Mouse (Mus musculus) retina, postnatal 1 day (tissue): Measurements from ENCODE around the gene Psmc6.

Experiments used
- DNase-seq: peaks from one replicate; pipeline ENCODE4 v3.0.0-alpha.2; 2012

Gene Psmc6

DNA sequence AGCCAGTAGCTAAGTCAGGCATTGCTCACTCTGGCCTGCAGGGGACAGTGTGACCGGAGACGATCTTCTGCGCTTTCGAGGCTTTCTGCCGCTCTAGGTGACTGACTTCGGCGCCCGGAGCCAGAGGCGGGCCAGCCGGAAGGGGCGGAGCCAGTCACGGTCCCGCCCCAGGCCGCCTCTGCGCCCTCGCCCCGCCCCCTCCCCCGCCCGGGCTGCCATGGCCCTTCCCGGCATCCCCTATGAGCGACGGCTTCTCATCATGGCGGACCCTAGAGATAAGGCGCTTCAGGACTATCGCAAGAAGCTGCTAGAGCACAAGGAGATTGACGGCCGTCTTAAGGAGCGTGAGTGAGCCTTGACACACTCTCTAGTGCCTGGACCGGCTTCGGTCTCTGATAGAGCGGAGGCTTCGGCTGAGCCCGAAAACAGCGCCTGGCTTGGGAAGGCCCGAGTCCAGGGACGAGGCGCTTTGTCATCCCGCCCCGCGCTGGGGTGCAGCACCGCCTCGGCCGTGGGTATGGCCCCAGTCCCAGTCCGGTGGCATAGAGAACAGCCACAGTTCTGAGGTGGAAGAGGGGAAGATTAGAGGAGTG lies at the start of gene Psmc6:
Gene Psmc6, plus strand, starts transcription at position 200 of the 593 bp plus-strand sequence.
- peak; percentile 97 for DNase-seq

DNA sequence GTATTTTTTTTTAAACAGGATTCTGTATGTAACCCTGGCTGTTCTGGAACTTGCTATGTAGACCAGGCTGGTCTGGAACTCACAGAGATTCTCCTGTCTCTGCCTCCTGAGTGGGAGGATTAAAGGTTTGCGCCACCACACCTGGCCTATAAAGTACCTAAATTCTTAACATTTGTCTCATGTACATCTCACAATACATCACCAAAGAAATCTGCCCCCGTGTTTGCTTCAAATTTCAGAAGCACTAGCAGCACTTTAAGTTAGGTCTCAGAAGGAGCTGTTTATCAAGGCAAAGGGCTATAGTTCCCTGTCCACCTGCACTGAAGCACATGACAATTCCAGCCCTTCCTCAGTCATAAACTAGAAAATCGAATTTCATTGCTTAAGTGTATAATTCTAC lies 47.5 kb upstream of the Psmc6 start:
- DNase-seq, result no peak

GRCm38 (mm10) chr14:45291608-45292007 lies 38.0 kb upstream of the Psmc6 start:
- no peak for DNase-seq

- peak; percentile 8 for DNase-seq
Measured at GRCm38 (mm10) chr14:45303939-45304338, 25.6 kb upstream of the Psmc6 start.

DNA sequence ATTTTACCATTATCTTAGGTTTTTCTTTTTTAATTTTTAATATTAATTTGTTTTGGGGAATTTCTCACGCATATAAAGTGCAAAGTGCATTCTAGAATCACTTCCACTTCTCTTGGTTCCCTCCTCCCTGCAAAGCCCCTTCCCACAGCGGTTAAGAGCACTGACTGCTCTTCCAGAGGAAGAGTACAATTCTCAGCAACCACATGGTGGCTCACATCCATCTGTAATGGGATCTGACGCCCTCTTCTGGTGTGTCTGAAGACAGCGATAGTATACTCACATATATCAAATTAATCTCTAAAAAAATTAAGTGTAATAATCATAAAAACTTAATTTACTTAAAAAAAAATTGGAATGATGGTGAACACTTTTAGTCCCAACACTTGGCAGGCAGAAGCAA lies 25.2 kb upstream of the Psmc6 start:
- DNase-seq, result no peak

GRCm38 (mm10) chr14:45305852-45306251 lies 23.7 kb upstream of the Psmc6 start:
- no peak for DNase-seq

DNA sequence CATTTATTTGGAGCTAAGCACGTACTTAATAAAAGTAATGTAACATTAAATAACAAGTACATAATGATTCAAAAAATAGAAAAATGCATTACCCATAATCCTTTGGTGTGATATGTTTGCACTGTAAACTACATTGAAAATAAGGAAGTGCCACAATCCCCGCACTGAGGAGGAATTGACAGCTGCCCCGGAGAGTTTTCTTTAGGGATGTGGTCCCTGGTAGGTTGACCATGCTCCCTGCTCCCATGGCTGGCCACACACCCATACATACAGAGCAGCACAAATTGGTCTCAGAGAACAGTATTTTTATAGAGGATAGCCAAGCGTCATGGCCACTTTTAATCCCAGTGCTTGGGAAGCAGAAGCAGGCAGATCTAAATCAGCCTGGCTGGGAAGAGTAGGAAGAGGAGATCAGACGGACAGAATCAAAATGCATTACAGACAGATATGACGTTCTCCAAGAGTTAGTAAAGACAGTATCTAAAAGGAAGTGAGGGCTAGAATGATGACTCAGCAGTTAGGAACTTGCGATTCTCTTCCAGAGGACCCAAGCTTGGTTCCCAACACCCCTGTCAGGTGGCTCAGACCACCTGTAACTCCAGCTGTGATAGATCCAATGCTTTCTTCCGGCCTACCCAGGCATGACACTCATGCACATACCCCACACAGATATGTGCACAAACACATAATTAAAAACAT lies 21.8 kb upstream of the Psmc6 start:
- DNase-seq, result no peak

DNA sequence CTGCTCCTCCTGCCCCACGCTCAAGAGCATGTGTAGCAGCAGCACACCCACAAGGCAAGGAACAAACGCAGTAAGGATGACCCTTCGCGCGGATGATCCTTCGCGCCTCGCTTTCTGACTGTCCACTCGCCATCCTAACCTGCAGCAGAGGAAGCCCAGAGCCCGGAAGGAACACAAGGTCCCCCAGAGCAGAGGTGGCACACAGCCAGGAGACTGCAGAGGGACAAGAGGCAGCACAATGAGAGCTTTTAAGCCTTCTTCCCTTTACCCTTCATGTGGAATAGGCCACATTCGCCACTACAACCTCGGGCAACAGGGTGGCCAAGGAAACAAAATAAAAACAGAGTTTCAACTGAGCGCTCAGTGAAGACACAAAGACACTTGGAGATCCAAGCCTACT lies 19.9 kb upstream of the Psmc6 start:
- DNase-seq, result no peak

DNA sequence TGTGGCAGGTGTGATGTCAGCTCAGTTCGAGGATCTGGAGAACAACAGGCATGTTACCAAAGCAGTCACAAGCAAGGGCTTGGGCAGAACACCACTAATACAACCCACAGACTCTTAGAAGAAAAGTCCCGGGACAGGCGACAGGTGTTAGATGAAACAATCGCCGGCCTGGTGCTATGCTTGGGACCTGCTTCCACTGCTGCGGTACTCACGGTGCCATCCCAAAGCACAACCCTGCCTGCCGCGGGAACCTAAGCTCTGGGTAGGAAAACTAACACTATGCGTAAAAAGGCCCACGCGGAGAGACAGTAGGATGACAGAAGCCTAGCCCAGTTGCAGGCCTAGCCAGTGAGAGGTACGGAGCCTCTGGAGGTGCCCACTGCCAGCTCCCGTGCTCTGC lies 19.5 kb upstream of the Psmc6 start:
- DNase-seq, result no peak

DNA sequence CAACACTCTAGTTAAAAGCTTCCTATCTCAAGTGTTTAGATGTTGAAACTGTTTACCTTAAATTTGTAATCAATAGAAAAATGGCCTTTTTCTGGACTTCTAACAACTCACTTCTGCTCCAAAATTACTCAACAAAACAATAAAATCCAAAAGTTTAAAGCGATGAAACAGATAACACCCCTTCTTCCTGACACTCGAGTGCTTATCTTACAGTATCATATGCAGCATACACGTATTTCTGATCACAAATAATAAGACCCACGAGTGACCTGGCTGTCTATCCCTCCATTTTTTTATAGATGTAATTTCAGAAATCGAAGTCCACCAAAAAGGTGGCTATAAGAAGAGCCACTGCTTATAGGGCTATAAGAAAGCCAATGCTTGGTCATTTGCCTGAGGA lies 12.7 kb upstream of the Psmc6 start:
- DNase-seq, result no peak

DNA sequence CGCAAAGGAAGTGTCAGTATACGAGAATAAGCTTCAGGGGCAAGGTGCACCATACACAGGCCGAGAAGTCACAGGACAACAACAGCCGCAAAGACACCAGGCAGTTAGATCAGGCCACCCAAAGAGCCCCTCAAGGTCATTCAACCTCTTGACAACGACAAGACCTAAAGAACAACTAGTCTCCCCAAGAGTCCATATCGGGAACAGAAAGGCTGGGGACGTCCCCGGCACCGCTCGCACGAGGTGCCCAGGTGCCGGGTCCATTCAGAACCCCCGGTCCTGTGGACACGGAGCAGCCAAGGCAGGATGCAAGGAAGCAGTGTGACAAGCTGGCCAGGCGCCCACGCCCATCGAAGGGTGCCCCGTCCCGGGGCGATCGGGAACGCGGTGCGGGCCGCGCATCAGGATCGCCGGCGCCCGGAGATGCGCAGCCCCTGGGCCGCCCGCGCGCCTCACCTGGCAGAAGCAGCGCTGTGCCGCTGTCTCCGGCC lies 11.6 kb upstream of the Psmc6 start:
- no peak for DNase-seq

GRCm38 (mm10) chr14:45318426-45319236 lies 11.0 kb upstream of the Psmc6 start, which contains the start of gene Ero1l:
Gene Ero1l (minus strand): TSS chr14:45318771.
- DNase-seq, result peak; percentile 91

DNA sequence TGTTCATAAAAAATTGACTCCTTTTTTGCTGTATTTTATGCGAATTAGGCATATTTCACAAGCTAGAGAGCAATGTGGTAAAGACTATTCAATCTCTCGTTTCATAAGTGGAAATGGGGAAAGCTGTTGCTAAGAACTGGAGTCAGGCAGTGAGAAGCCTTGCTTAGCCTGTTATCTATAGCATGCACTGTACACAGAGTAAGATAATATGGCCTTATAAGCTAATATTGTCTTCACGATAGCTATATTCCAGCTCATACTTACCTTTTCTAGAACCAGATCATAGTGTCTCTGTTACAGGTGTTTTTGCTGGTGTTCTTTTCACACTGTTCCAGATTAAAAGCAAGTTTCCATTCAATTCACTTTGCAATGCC lies 10.4 kb upstream of the Psmc6 start:
- DNase-seq, result no peak

DNA sequence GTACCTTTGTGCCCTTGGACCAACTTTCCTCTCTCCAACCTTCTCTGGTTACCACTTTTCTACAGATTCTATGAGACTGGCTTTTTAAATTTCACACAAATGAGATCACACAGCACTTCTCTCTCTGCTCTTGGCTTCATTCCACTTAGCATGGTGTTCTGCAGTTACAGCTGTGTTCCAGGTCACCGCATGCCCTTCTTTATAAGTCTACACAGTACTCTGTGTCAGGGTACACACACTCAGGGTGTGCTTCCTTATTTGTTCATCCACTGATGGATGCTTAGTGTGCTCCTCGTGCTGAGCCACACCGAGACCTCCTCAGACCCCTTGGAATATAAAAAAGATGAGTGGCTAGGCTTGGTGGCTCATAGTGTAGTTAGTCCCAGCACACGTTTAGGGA lies 9.5 kb upstream of the Psmc6 start:
- no peak for DNase-seq

DNA sequence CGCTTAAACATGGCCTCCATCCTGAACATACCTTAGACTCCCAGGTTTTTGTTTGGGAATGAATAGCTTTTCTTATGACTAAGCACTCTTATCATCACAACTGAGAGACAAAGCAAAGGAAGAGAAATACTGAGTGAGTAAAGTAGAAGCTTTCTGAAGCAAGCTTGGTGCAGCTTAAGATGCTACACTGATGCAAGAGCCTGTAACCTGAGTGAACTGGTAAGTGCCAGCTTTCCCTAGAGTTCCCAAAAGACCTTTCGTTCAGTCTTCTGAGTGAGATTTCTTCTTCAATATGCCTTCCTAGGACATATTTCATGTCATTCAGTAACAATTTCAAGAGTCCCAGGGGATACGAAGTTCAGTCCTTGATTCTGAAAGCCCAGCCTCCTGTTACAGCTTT lies 8.5 kb upstream of the Psmc6 start:
- DNase-seq, result no peak

GRCm38 (mm10) chr14:45321622-45322021 lies 8.0 kb upstream of the Psmc6 start:
- no peak for DNase-seq

- no peak for DNase-seq
Measured at GRCm38 (mm10) chr14:45322450-45322849, 7.1 kb upstream of the Psmc6 start.

GRCm38 (mm10) chr14:45323320-45323719 lies 6.3 kb upstream of the Psmc6 start:
- DNase-seq, result no peak

- DNase-seq, result peak; percentile 90
Measured at GRCm38 (mm10) chr14:45325471-45325870, 4.1 kb upstream of the Psmc6 start.

GRCm38 (mm10) chr14:45328072-45328713 lies 1.4 kb upstream of the Psmc6 start:
- DNase-seq, result no peak

GRCm38 (mm10) chr14:45329018-45329588 lies 485 bp upstream of the Psmc6 start:
- no peak for DNase-seq

GRCm38 (mm10) chr14:45350931-45351859 lies 21.6 kb downstream of the Psmc6 start, which contains the start of gene Styx:
Gene Styx (plus strand): TSS chr14:45351093.
- DNase-seq, result peak; percentile 96
